Mouse (Mus musculus): Measurements from ENCODE around the gene Pnpla2. TPM values are rescaled to one million over a fixed set of nuclear protein-coding genes. Genes with fewer than 3 reads are reported as not detected.
A peak's percentile ranks its signal among the peaks of the same experiment; 100 is the strongest.
"Not testable (repeated sequence)": the region's sequence is repeated elsewhere in the genome, so short reads cannot be mapped to it uniquely, and the experiment has no call there.

Gene Pnpla2
- polyA plus RNA-seq (2014; fragmentation: Nextera tagmentation; extraction: Ambion mirVana): 26.1 and 26.3 TPM in 2 replicates

GRCm38 (mm10) chr7:141454967-141455551 is at the start of gene Pnpla2:
Gene Pnpla2 (plus strand): TSS chr7:141455198.
- H3K36me3 ChIP-seq (ENCODE audit: insufficient read depth): peaks cover 34% of the 10 kb centered on the region
- H3K4me1 ChIP-seq (ENCODE audit: insufficient read depth): peaks cover 8% of the 10 kb centered on the region; the same call in 1 of the 2 replicates
- peak within 1 kb of the TSS; percentile 64 for H3K9ac ChIP-seq
- H3K4me2 ChIP-seq: peak within 1 kb of the TSS; percentile 98
- DNase-seq (peak; percentile 93), ATAC-seq (ENCODE audit: insufficient read depth) (peak; percentile 82)
- H3K4me3 ChIP-seq (ENCODE audit: low read depth, low read length): peak within 1 kb of the TSS; percentile 60
- under 1% methylated on average over 45 of the region's 45 CpGs for WGBS
- peaks cover 2% of the 10 kb centered on the region; the same call in 1 of the 2 replicates for H3K27me3 ChIP-seq (ENCODE audit: insufficient read depth, low read length)
- H3K9me3 ChIP-seq (ENCODE audit: low read depth, low read length): no peaks in the 10 kb centered on the region
- peak; percentile 34 for TF ChIP-seq CTCF (IDR thresholded peaks at IDR 0.05; ENCODE audit: low read depth)
- peak within 1 kb of the TSS; percentile 59 for H3K27ac ChIP-seq (ENCODE audit: low read depth)

GRCm38 (mm10) chr7:141405466-141405865 is 49.5 kb upstream of the Pnpla2 start:
- 53% methylated on average over 4 of the region's 4 CpGs for WGBS
- no peak for DNase-seq

DNA sequence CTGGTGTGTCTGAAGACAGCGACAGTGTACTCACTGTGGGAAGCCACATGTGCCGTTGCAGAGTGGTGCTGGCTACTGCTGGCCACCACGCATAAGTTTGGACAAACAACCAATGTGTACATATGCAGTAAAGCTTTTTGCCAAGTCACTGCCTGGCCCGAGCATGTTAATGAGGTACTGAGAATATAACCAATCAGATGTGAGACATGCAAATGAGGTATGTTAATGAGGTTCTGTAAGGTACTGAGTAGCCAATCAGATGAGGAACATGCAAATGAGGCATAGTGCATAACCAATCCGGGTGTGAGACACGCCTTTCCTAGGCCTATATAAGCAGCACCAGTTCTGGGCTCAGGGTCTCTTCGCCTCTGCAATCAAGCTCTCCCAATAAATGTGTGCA is 47.3 kb upstream of the Pnpla2 start:
- peaks cover 45% of the 10 kb centered on the region for H3K36me3 ChIP-seq (ENCODE audit: insufficient read depth)
- not testable (repeated sequence) for H3K9me3 ChIP-seq (ENCODE audit: low read depth, low read length); H3K27me3 ChIP-seq (ENCODE audit: insufficient read depth, low read length); H3K4me3 ChIP-seq (ENCODE audit: low read depth, low read length); H3K4me1 ChIP-seq (ENCODE audit: insufficient read depth); DNase-seq; ATAC-seq (ENCODE audit: insufficient read depth); H3K27ac ChIP-seq (ENCODE audit: low read depth); H3K9ac ChIP-seq; H3K4me2 ChIP-seq
- 95% methylated on average over 7 of the region's 7 CpGs for WGBS

More at GRCm38 (mm10) chr7:141405466-141405865, 49.5 kb upstream of the Pnpla2 start:
- peaks cover 60% of the 10 kb centered on the region for H3K36me3 ChIP-seq (ENCODE audit: insufficient read depth)
- no peak overlapping the region for H3K9ac ChIP-seq
- H3K4me3 ChIP-seq (ENCODE audit: low read depth, low read length): no peak overlapping the region
- H3K4me1 ChIP-seq (ENCODE audit: insufficient read depth): no peaks in the 10 kb centered on the region
- ATAC-seq (ENCODE audit: insufficient read depth): no peak
- H3K4me2 ChIP-seq: no peak overlapping the region
- TF ChIP-seq CTCF (IDR thresholded peaks at IDR 0.05; ENCODE audit: low read depth): no peak
- no peaks in the 10 kb centered on the region for H3K9me3 ChIP-seq (ENCODE audit: low read depth, low read length)
- H3K27ac ChIP-seq (ENCODE audit: low read depth): no peak overlapping the region
- H3K27me3 ChIP-seq (ENCODE audit: insufficient read depth, low read length): no peaks in the 10 kb centered on the region

DNA sequence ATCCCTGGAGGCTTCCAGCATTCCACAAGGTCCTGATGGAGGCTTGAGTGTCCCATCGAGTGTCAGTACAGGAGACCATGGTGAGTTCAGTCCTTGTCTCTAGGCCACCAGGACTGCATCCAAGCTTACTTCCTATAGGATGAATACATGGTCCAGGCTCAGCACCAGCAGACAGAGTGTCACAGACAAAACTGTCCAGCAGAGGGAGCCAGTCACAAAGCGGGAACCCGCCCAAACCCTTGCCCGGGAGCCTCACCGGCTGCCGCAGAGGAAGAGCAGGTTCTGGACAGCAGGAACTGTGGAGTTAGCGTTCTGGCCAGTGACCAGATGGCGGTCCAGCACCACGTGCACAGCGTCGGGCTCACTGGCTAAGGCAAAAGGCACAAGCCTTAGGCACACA is 46.2 kb upstream of the Pnpla2 start:
- Histone ChIP-seq H3K9me3 (ENCODE audit: low read depth, low read length) (no peaks in the 10 kb centered on the region), H3K36me3 (ENCODE audit: insufficient read depth) (peaks cover 37% of the 10 kb centered on the region), H3K4me3 (ENCODE audit: low read depth, low read length) (no peak overlapping the region), H3K9ac (no peak overlapping the region), H3K4me2 (no peak overlapping the region), H3K27me3 (ENCODE audit: insufficient read depth, low read length) (no peaks in the 10 kb centered on the region), H3K27ac (ENCODE audit: low read depth) (no peak overlapping the region), H3K4me1 (ENCODE audit: insufficient read depth) (peaks cover 4% of the 10 kb centered on the region; the same call in 1 of the 2 replicates)
- DNase-seq (peak; percentile 94), ATAC-seq (ENCODE audit: insufficient read depth) (peak; percentile 62)
- TF ChIP-seq CTCF (IDR thresholded peaks at IDR 0.05; ENCODE audit: low read depth): peak; percentile 91
- 11% methylated on average over 11 of the region's 11 CpGs for WGBS

DNA sequence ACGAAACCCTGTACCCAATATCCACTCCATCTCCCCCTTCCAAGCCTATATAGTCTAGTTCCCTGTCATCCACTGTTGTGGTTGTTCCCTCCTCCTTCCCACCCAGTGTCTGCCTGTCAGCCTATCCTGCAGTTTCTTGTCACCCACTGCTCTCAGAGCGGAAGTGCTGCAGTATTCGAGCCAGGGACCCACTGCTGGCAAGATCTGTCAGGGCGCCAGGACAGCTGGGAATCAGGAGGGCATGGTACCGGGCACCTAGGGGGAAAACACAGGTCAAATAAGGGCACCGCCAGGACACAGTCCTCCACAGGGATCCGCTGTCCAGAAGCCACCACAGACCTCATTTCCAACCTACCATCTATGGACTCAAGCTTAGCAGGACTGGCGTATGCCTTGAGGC is 44.4 kb upstream of the Pnpla2 start:
- peaks cover 37% of the 10 kb centered on the region for H3K36me3 ChIP-seq (ENCODE audit: insufficient read depth)
- H3K9me3 ChIP-seq (ENCODE audit: low read depth, low read length): no peaks in the 10 kb centered on the region
- no peak overlapping the region for H3K9ac ChIP-seq
- DNase-seq (no peak), ATAC-seq (ENCODE audit: insufficient read depth) (no peak)
- no peaks in the 10 kb centered on the region for H3K27me3 ChIP-seq (ENCODE audit: insufficient read depth, low read length)
- H3K4me1 ChIP-seq (ENCODE audit: insufficient read depth): peaks cover 4% of the 10 kb centered on the region; the same call in 1 of the 2 replicates
- no peak for TF ChIP-seq CTCF (IDR thresholded peaks at IDR 0.05; ENCODE audit: low read depth)
- 81% methylated on average over 8 of the region's 8 CpGs for WGBS
- H3K27ac ChIP-seq (ENCODE audit: low read depth): no peak overlapping the region
- no peak overlapping the region for H3K4me2 ChIP-seq
- no peak overlapping the region for H3K4me3 ChIP-seq (ENCODE audit: low read depth, low read length)

DNA sequence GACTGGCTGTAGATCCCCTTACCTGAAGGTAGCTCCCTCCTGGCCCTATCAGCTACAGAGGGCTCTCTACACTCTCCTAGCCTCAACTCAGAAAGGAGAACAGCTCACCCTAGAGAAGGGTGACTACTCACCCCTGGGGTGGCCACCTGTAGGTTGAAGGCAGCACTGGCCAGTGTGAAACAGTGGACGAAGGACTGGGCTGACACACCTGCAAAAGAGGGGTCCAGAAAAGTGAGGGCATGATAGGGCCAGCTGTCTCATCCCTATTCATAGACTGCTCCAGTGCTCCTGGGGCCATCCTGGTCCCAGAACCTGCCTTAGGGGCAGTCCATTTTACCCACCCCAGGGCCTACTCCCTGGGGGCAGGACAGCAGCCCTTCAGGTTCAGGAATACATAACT is 43.3 kb upstream of the Pnpla2 start:
- ATAC-seq (ENCODE audit: insufficient read depth) (no peak), DNase-seq (no peak)
- 94% methylated on average over 1 of the region's 1 CpGs for WGBS
- TF ChIP-seq CTCF (IDR thresholded peaks at IDR 0.05; ENCODE audit: low read depth): no peak
- H3K9ac ChIP-seq: no peak overlapping the region
- H3K27ac ChIP-seq (ENCODE audit: low read depth): no peak overlapping the region
- no peaks in the 10 kb centered on the region for H3K27me3 ChIP-seq (ENCODE audit: insufficient read depth, low read length)
- H3K4me2 ChIP-seq: no peak overlapping the region
- H3K36me3 ChIP-seq (ENCODE audit: insufficient read depth): peaks cover 33% of the 10 kb centered on the region
- H3K9me3 ChIP-seq (ENCODE audit: low read depth, low read length): no peaks in the 10 kb centered on the region
- no peak overlapping the region for H3K4me3 ChIP-seq (ENCODE audit: low read depth, low read length)
- peaks cover 4% of the 10 kb centered on the region; the same call in 1 of the 2 replicates for H3K4me1 ChIP-seq (ENCODE audit: insufficient read depth)

DNA sequence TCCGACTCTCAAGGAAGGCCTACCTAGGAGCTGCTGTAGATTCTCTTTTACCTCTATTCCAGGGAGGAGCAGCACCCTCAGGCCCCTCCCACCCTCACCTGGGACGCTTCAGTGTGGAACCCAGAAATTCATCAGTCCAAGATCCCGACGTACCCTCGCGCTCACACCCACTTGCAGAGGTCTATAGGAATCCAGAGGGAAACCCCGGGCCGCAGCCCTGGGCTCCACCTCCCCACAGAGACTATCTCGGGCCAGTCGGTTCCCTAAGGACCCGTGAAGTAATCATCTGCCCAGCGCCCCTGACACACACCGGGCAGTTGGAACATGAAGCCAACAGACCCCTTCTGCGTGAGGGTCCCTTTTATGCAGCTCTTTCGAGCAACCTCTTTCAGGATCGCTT is 41.7 kb upstream of the Pnpla2 start:
- peak; percentile 30 for DNase-seq
- peaks cover 4% of the 10 kb centered on the region; the same call in 1 of the 2 replicates for H3K4me1 ChIP-seq (ENCODE audit: insufficient read depth)
- H3K4me3 ChIP-seq (ENCODE audit: low read depth, low read length): peak overlapping the region; percentile 77
- 2% methylated on average over 16 of the region's 16 CpGs for WGBS
- peak overlapping the region; percentile 92 for H3K4me2 ChIP-seq
- H3K27me3 ChIP-seq (ENCODE audit: insufficient read depth, low read length): no peaks in the 10 kb centered on the region
- no peaks in the 10 kb centered on the region for H3K9me3 ChIP-seq (ENCODE audit: low read depth, low read length)
- ATAC-seq (ENCODE audit: insufficient read depth): peak; percentile 4; the same call in 1 of the 2 replicates
- peak overlapping the region; percentile 81 for H3K9ac ChIP-seq
- H3K27ac ChIP-seq (ENCODE audit: low read depth): peak overlapping the region; percentile 75
- H3K36me3 ChIP-seq (ENCODE audit: insufficient read depth): peaks cover 29% of the 10 kb centered on the region
- no peak for TF ChIP-seq CTCF (IDR thresholded peaks at IDR 0.05; ENCODE audit: low read depth)

Data from lung, embryonic 14.5 days (tissue).